Mouse (Mus musculus) kidney, embryonic 14.5 days (tissue): ENCODE measurements at regions not wholly inside any gene's neighbourhood (a gene's known extent, or its start where the extent isn't known, plus 50 kb on each side); places are given as distances from the start of the nearest gene placed in this dataset.

Experiments
- ATAC-seq: fragments of 200-750 bp; cut with Nextera tagmentation; 2 replicates; pipeline ENCODE4 v1.8.0; 2017; ENCODE audit warnings: moderate number of reproducible peaks, mild to moderate bottlenecking, moderate TSS enrichment, moderate library complexity; ENCODE audit not compliant: low FRiP score, low TSS enrichment
- H3K27ac ChIP-seq: fragments of 300-500 bp; sonication (generic); 2 replicates; pipeline ENCODE4 v1.5.1; 2014; ENCODE audit warnings: low read depth, mild to moderate bottlenecking, low read length, moderate library complexity, mixed read lengths
- H3K27me3 ChIP-seq: fragments of 300-500 bp; sonication (generic); 2 replicates; pipeline ENCODE4 v1.6.1; 2014; ENCODE audit warnings: mild to moderate bottlenecking, low read length; ENCODE audit not compliant: control insufficient read depth, insufficient read depth
- H3K36me3 ChIP-seq: fragments of 300-500 bp; sonication (generic); 2 replicates; pipeline ENCODE4 v1.6.1; 2014; ENCODE audit warnings: low read length, mixed read lengths; ENCODE audit not compliant: control insufficient read depth, insufficient read depth
- H3K4me1 ChIP-seq: fragments of 300-500 bp; sonication (generic); 2 replicates; pipeline ENCODE4 v1.6.1; 2014; ENCODE audit warnings: low read length, mixed read lengths; ENCODE audit not compliant: control insufficient read depth, insufficient read depth
- H3K4me2 ChIP-seq: fragments of 300-500 bp; sonication (generic); replicated peaks from 2 replicates; pipeline ENCODE4 v1.6.1; 2014; ENCODE audit warnings: low read depth, mild to moderate bottlenecking, low read length
- H3K4me3 ChIP-seq: fragments of 300-500 bp; sonication (generic); 2 replicates; pipeline ENCODE4 v1.5.1; 2014; ENCODE audit warnings: mild to moderate bottlenecking, low read length
- H3K9ac ChIP-seq: fragments of 300-500 bp; sonication (generic); 2 replicates; pipeline ENCODE4 v1.6.1; 2014; ENCODE audit warnings: low read depth, mild to moderate bottlenecking, low read length, moderate library complexity
- H3K9me3 ChIP-seq: fragments of 300-500 bp; sonication (generic); 2 replicates; pipeline ENCODE4 v1.6.1; 2016; ENCODE audit warnings: low read length; ENCODE audit not compliant: control insufficient read depth
- WGBS: fragments of 180-500 bp; shearing (Covaris S2); extraction: QIAGEN DNeasy Blood & Tissue Kit; methylation state at CpG from one replicate; pipeline ENCODE4 v1.1.7; 2014; 5-methylcytosine and 5-hydroxymethylcytosine counted together

GRCm38 (mm10) chr15:40075334-40075893 lies 58.8 kb upstream of the 9330182O14Rik start:
- H3K27ac ChIP-seq, result peak overlapping the region; percentile 59
- WGBS, result 58% methylated on average over 3 of the region's 3 CpGs
- no peaks in the 10 kb centered on the region for H3K36me3 ChIP-seq
- H3K9me3 ChIP-seq, result no peaks in the 10 kb centered on the region
- no peaks in the 10 kb centered on the region for H3K4me1 ChIP-seq
- H3K9ac ChIP-seq, result no peak overlapping the region
- H3K27me3 ChIP-seq, result no peaks in the 10 kb centered on the region
- peak; percentile 43; the same call in 1 of the 2 replicates for ATAC-seq
- H3K4me2 ChIP-seq, result no peak overlapping the region
- H3K4me3 ChIP-seq, result no peak overlapping the region

GRCm38 (mm10) chr15:40079872-40080271 lies 54.3 kb upstream of the 9330182O14Rik start:
- no peaks in the 10 kb centered on the region for H3K27me3 ChIP-seq
- no peak for ATAC-seq
- no peaks in the 10 kb centered on the region for H3K9me3 ChIP-seq
- no peaks in the 10 kb centered on the region for H3K36me3 ChIP-seq
- H3K4me1 ChIP-seq, result no peaks in the 10 kb centered on the region
- 52% methylated on average over 6 of the region's 6 CpGs for WGBS
- H3K27ac ChIP-seq, result no peak overlapping the region
- H3K9ac ChIP-seq, result no peak overlapping the region
- no peak overlapping the region for H3K4me3 ChIP-seq
- no peak overlapping the region for H3K4me2 ChIP-seq
